Mouse (Mus musculus): ENCODE measurements at regions not wholly inside any gene's neighbourhood (a gene's known extent, or its start where the extent isn't known, plus 50 kb on each side); places are given as distances from the start of the nearest gene placed in this dataset.

GRCm38 (mm10) chr15:7003311-7003710, 87.1 kb upstream of the Lifr start:
- no peaks in the 10 kb centered on the region for H3K4me1 ChIP-seq (ENCODE audit: control insufficient read depth, insufficient read depth, insufficient read length, low read length)
- no peak overlapping the region for H3K4me3 ChIP-seq (ENCODE audit: low read depth, low read length)
- TF ChIP-seq POLR2A (IDR thresholded peaks at IDR 0.05; ENCODE audit: low read depth, low read length) (no peak), CTCF (IDR thresholded peaks at IDR 0.05; ENCODE audit: extremely low read depth, insufficient read length, insufficient replicate concordance, low read depth, low read length) (no peak)
- WGBS = 72% methylated on average over 2 of the region's 2 CpGs
- H3K27ac ChIP-seq (ENCODE audit: insufficient read depth, low read depth, low read length) = no peak overlapping the region
- no peaks in the 10 kb centered on the region for H3K36me3 ChIP-seq (ENCODE audit: control insufficient read depth, insufficient read depth, low read length)
- peaks cover 3% of the 10 kb centered on the region; the same call in 1 of the 2 replicates for H3K27me3 ChIP-seq (ENCODE audit: control insufficient read depth, insufficient read depth, low read length)

GRCm38 (mm10) chr15:7005142-7005541, 85.3 kb upstream of the Lifr start:
- H3K4me3 ChIP-seq (ENCODE audit: low read depth, low read length) = no peak overlapping the region
- no peaks in the 10 kb centered on the region for H3K4me1 ChIP-seq (ENCODE audit: control insufficient read depth, insufficient read depth, insufficient read length, low read length)
- H3K27ac ChIP-seq (ENCODE audit: insufficient read depth, low read depth, low read length) = no peak overlapping the region
- H3K36me3 ChIP-seq (ENCODE audit: control insufficient read depth, insufficient read depth, low read length) = no peaks in the 10 kb centered on the region
- H3K27me3 ChIP-seq (ENCODE audit: control insufficient read depth, insufficient read depth, low read length) = peaks cover 7% of the 10 kb centered on the region; the same call in 1 of the 2 replicates
- TF ChIP-seq POLR2A (IDR thresholded peaks at IDR 0.05; ENCODE audit: low read depth, low read length) (no peak), CTCF (IDR thresholded peaks at IDR 0.05; ENCODE audit: extremely low read depth, insufficient read length, insufficient replicate concordance, low read depth, low read length) (no peak)
- WGBS = 65% methylated on average over 1 of the region's 1 CpGs

- Histone ChIP-seq H3K27me3 (ENCODE audit: control insufficient read depth, insufficient read depth, low read length) (peaks cover 12% of the 10 kb centered on the region), H3K4me3 (ENCODE audit: low read depth, low read length) (no peak overlapping the region), H3K4me1 (ENCODE audit: control insufficient read depth, insufficient read depth, insufficient read length, low read length) (no peaks in the 10 kb centered on the region), H3K36me3 (ENCODE audit: control insufficient read depth, insufficient read depth, low read length) (no peaks in the 10 kb centered on the region), H3K27ac (ENCODE audit: insufficient read depth, low read depth, low read length) (no peak overlapping the region)
- WGBS = 78% methylated on average over 2 of the region's 2 CpGs
- TF ChIP-seq CTCF (IDR thresholded peaks at IDR 0.05; ENCODE audit: extremely low read depth, insufficient read length, insufficient replicate concordance, low read depth, low read length) (no peak), POLR2A (IDR thresholded peaks at IDR 0.05; ENCODE audit: low read depth, low read length) (no peak)
Observed at GRCm38 (mm10) chr15:7006271-7006670, 84.1 kb upstream of the Lifr start.

- no peak overlapping the region for H3K27ac ChIP-seq (ENCODE audit: insufficient read depth, low read depth, low read length)
- H3K36me3 ChIP-seq (ENCODE audit: control insufficient read depth, insufficient read depth, low read length) = no peaks in the 10 kb centered on the region
- H3K27me3 ChIP-seq (ENCODE audit: control insufficient read depth, insufficient read depth, low read length) = peaks cover 16% of the 10 kb centered on the region
- WGBS = 82% methylated on average over 7 of the region's 7 CpGs
- H3K4me3 ChIP-seq (ENCODE audit: low read depth, low read length) = no peak overlapping the region
- no peaks in the 10 kb centered on the region for H3K4me1 ChIP-seq (ENCODE audit: control insufficient read depth, insufficient read depth, insufficient read length, low read length)
- no peak for TF ChIP-seq POLR2A (IDR thresholded peaks at IDR 0.05; ENCODE audit: low read depth, low read length)
- TF ChIP-seq CTCF (IDR thresholded peaks at IDR 0.05; ENCODE audit: extremely low read depth, insufficient read length, insufficient replicate concordance, low read depth, low read length) = no peak
Observed at GRCm38 (mm10) chr15:7008725-7009380, 81.6 kb upstream of the Lifr start.

GRCm38 (mm10) chr15:7010966-7011695, 79.3 kb upstream of the Lifr start:
- TF ChIP-seq POLR2A (IDR thresholded peaks at IDR 0.05; ENCODE audit: low read depth, low read length) (no peak), CTCF (IDR thresholded peaks at IDR 0.05; ENCODE audit: extremely low read depth, insufficient read length, insufficient replicate concordance, low read depth, low read length) (no peak)
- H3K36me3 ChIP-seq (ENCODE audit: control insufficient read depth, insufficient read depth, low read length) = no peaks in the 10 kb centered on the region
- H3K27ac ChIP-seq (ENCODE audit: insufficient read depth, low read depth, low read length) = no peak overlapping the region
- H3K4me1 ChIP-seq (ENCODE audit: control insufficient read depth, insufficient read depth, insufficient read length, low read length) = no peaks in the 10 kb centered on the region
- H3K27me3 ChIP-seq (ENCODE audit: control insufficient read depth, insufficient read depth, low read length) = peaks cover 16% of the 10 kb centered on the region
- WGBS = 64% methylated on average over 4 of the region's 4 CpGs
- no peak overlapping the region for H3K4me3 ChIP-seq (ENCODE audit: low read depth, low read length)

GRCm38 (mm10) chr15:7011696-7012070, 78.7 kb upstream of the Lifr start:
- WGBS = 76% methylated on average over 2 of the region's 2 CpGs
- TF ChIP-seq POLR2A (IDR thresholded peaks at IDR 0.05; ENCODE audit: low read depth, low read length) (no peak), CTCF (IDR thresholded peaks at IDR 0.05; ENCODE audit: extremely low read depth, insufficient read length, insufficient replicate concordance, low read depth, low read length) (no peak)
- no peaks in the 10 kb centered on the region for H3K36me3 ChIP-seq (ENCODE audit: control insufficient read depth, insufficient read depth, low read length)
- peaks cover 16% of the 10 kb centered on the region for H3K27me3 ChIP-seq (ENCODE audit: control insufficient read depth, insufficient read depth, low read length)
- no peaks in the 10 kb centered on the region for H3K4me1 ChIP-seq (ENCODE audit: control insufficient read depth, insufficient read depth, insufficient read length, low read length)
- H3K27ac ChIP-seq (ENCODE audit: insufficient read depth, low read depth, low read length) = no peak overlapping the region
- no peak overlapping the region for H3K4me3 ChIP-seq (ENCODE audit: low read depth, low read length)

- H3K4me1 ChIP-seq (ENCODE audit: control insufficient read depth, insufficient read depth, insufficient read length, low read length) = no peaks in the 10 kb centered on the region
- peaks cover 14% of the 10 kb centered on the region for H3K27me3 ChIP-seq (ENCODE audit: control insufficient read depth, insufficient read depth, low read length)
- 61% methylated on average over 6 of the region's 6 CpGs for WGBS
- no peak overlapping the region for H3K27ac ChIP-seq (ENCODE audit: insufficient read depth, low read depth, low read length)
- no peak overlapping the region for H3K4me3 ChIP-seq (ENCODE audit: low read depth, low read length)
- no peak for TF ChIP-seq CTCF (IDR thresholded peaks at IDR 0.05; ENCODE audit: extremely low read depth, insufficient read length, insufficient replicate concordance, low read depth, low read length)
- no peaks in the 10 kb centered on the region for H3K36me3 ChIP-seq (ENCODE audit: control insufficient read depth, insufficient read depth, low read length)
Observed at GRCm38 (mm10) chr15:7012446-7012845, 78.0 kb upstream of the Lifr start.
